Mouse (Mus musculus): ENCODE measurements around the gene Pi16. TPM values are rescaled to one million over a fixed set of nuclear protein-coding genes. Genes with fewer than 3 reads are reported as not detected.

The Pi16 gene
- total RNA-seq, 2 experiments from 2014 or later, result 1.3 to 1.9 TPM

Other genes starting within 250 kb of the Pi16 start
- 10 to 100 TPM; 25.7 to 35.7 TPM for gene Cdkn1a, start 226.7 kb upstream of the Pi16 start, total RNA-seq (2021)
- not detected for gene Rab44, start 203.5 kb upstream of the Pi16 start, total RNA-seq (2021)
- gene Cpne5, start 79.5 kb upstream of the Pi16 start, total RNA-seq (2021), result 10 to 100 TPM; 82.0 to 86.5 TPM
- gene Ppil1, start 53.5 kb upstream of the Pi16 start, total RNA-seq (2021), result 10 to 100 TPM; 17.8 to 17.9 TPM
- gene BC004004, start 48.9 kb upstream of the Pi16 start, total RNA-seq (2021), result 100 to 1,000 TPM in 1 of 2 experiments, 10 to 100 TPM in 1; 87.5 to 103 TPM
- 100 to 1,000 TPM; 486 to 490 TPM for gene Mtch1, start 30.3 kb downstream of the Pi16 start, total RNA-seq (2021)
- 1 to 10 TPM; 4.8 to 9.0 TPM for gene Fgd2, start 43.2 kb downstream of the Pi16 start, total RNA-seq (2021)
- gene Pim1, start 173.1 kb downstream of the Pi16 start, total RNA-seq (2021), result 1 to 10 TPM; 3.4 to 4.2 TPM
- not detected for gene Gm17657, start 232.0 kb downstream of the Pi16 start, total RNA-seq (2021)
- gene Tbc1d22b, start 232.1 kb downstream of the Pi16 start, total RNA-seq (2021), result 10 to 100 TPM; 44.1 to 47.0 TPM
- under 1 TPM in 1 of 2 experiments, not detected in 1; 0.68 TPM for gene Tmem217, start 234.7 kb downstream of the Pi16 start, total RNA-seq (2021)

Measured in left cerebral cortex, postnatal 14 days (tissue).